27 mouse cellular contexts compared by ENCODE assay signal in genomic region chr16:85772272-85772671, GRCm38 (mm10). TPM values are rescaled to one million over a fixed set of nuclear protein-coding genes. Genes with fewer than 3 reads are reported as not detected.
A peak's percentile ranks its signal among the peaks of the same experiment; 100 is the strongest.
DNase-seq lines count a peak whose midpoint lies in the region; ATAC-seq lines count a peak whose summit lies in the region.
"Had no signal": no experiment of that assay in that cellular context is flagged by ENCODE, and none has a peak within 500 bp of the region (broad histone marks: within the 10 kb centered on the region; RNA-seq: fewer than 3 reads in every experiment).

No protein-coding gene starts in this region.

- 69% methylated on average over 3 of the region's 3 CpGs for WGBS in embryonic facial prominence, embryonic 14.5 days
- WGBS in embryonic facial prominence, embryonic 10.5 days, result 81% methylated on average over 3 of the region's 3 CpGs

- no peaks in the 10 kb centered on the region for H3K4me1 ChIP-seq in embryonic facial prominence, embryonic 14.5 days (ENCODE audit: control insufficient read depth, insufficient read depth, low read length)
- H3K4me1 ChIP-seq in embryonic facial prominence, embryonic 10.5 days, result peaks cover 4% of the 10 kb centered on the region; the same call in 1 of the 2 replicates
- H3K4me1 ChIP-seq: embryonic facial prominence, embryonic 12.5 days; forebrain, embryonic 12.5 days; forebrain, embryonic 15.5 days; heart, embryonic 12.5 days; heart, embryonic 15.5 days; hindbrain, embryonic 10.5 days; hindbrain, embryonic 15.5 days had no signal

- H3K27me3 ChIP-seq in embryonic facial prominence, embryonic 14.5 days (replicated peaks; ENCODE audit: control insufficient read depth, insufficient read depth, low read length), result no peaks in the 10 kb centered on the region
- no peaks in the 10 kb centered on the region for H3K27me3 ChIP-seq in embryonic facial prominence, embryonic 10.5 days (replicated peaks; ENCODE audit: low read depth, poor library complexity, severe bottlenecking)
- H3K27me3 ChIP-seq: embryonic facial prominence, embryonic 12.5 days; forebrain, embryonic 12.5 days; forebrain, embryonic 15.5 days; heart, embryonic 12.5 days; heart, embryonic 15.5 days; hindbrain, embryonic 15.5 days; Patski had no signal

- no peaks in the 10 kb centered on the region for H3K9me3 ChIP-seq in embryonic facial prominence, embryonic 14.5 days (ENCODE audit: control insufficient read depth, low read length)
- no peaks in the 10 kb centered on the region for H3K9me3 ChIP-seq in embryonic facial prominence, embryonic 10.5 days
- H3K9me3 ChIP-seq: embryonic facial prominence, embryonic 12.5 days; forebrain, embryonic 12.5 days; forebrain, embryonic 15.5 days; heart, embryonic 12.5 days; heart, embryonic 15.5 days; hindbrain, embryonic 10.5 days; hindbrain, embryonic 15.5 days had no signal

- intact Hi-C loops in left cerebral cortex, postnatal 4 days (cut with DNase I), result no loop called here
- intact Hi-C loops in left cerebral cortex, postnatal 36 days (cut with DNase I), result no loop called here

- no peak overlapping the region for H3K27ac ChIP-seq in embryonic facial prominence, embryonic 14.5 days (replicated peaks; ENCODE audit: low read depth, low read length)
- H3K27ac ChIP-seq in embryonic facial prominence, embryonic 10.5 days (replicated peaks), result no peak overlapping the region
- H3K27ac ChIP-seq: embryonic facial prominence, embryonic 12.5 days; forebrain, embryonic 12.5 days; forebrain, embryonic 15.5 days; heart, embryonic 15.5 days; hindbrain, embryonic 10.5 days; hindbrain, embryonic 15.5 days had no signal

- H3K36me3 ChIP-seq in embryonic facial prominence, embryonic 14.5 days (ENCODE audit: control insufficient read depth, insufficient read depth, low read length), result no peaks in the 10 kb centered on the region
- H3K36me3 ChIP-seq in embryonic facial prominence, embryonic 10.5 days (replicated peaks), result no peaks in the 10 kb centered on the region
- H3K36me3 ChIP-seq: embryonic facial prominence, embryonic 12.5 days; forebrain, embryonic 12.5 days; forebrain, embryonic 15.5 days; heart, embryonic 12.5 days; heart, embryonic 15.5 days; hindbrain, embryonic 10.5 days; hindbrain, embryonic 15.5 days had no signal

- peak; percentile 40; the same call in 1 of the 2 replicates for ATAC-seq in cerebellum, adult (ENCODE audit: insufficient number of reproducible peaks, low FRiP score, low TSS enrichment)
- ATAC-seq in embryonic facial prominence, embryonic 14.5 days (ENCODE audit: low read depth), result peak; percentile 62; the same call in 1 of the 2 replicates
- ATAC-seq: forebrain, embryonic 15.5 days; inflammation-experienced regulatory T-cells, adult 6 months; intestine, embryonic 16.5 days; Patski had no signal

- no peak overlapping the region for H3K4me3 ChIP-seq in embryonic facial prominence, embryonic 14.5 days (ENCODE audit: low read depth, low read length)
- no peak overlapping the region for H3K4me3 ChIP-seq in embryonic facial prominence, embryonic 10.5 days
- H3K4me3 ChIP-seq: embryonic facial prominence, embryonic 12.5 days; erythroblast, embryonic 14.5 days; forebrain, embryonic 12.5 days; forebrain, embryonic 15.5 days; heart, embryonic 12.5 days; heart, embryonic 15.5 days; hindbrain, embryonic 10.5 days; hindbrain, embryonic 15.5 days had no signal

- no peak for DNase-seq in cerebellum, adult 9-11 months
- peak; percentile 40 for DNase-seq in embryonic facial prominence, embryonic 14.5 days (ENCODE audit: low spot score)
- DNase-seq in embryonic facial prominence, embryonic 10.5 days (ENCODE audit: low spot score), result no peak
- peak; percentile 51 for DNase-seq in left cerebral cortex, postnatal 4 days
- DNase-seq in left cerebral cortex, postnatal 36 days (ENCODE audit: low spot score in 2 of 2), result no peak
- DNase-seq in retina, postnatal 1 day, result peak; percentile 62
- no peak for DNase-seq in layer of hippocampus, adult 8-10 months (ENCODE audit: low spot score in 2 of 2)
- DNase-seq: adrenal gland, postnatal 10 days; adrenal gland, postnatal 36 days; cerebellum, adult 11 months; cerebellum, adult 8-10 months; gastrocnemius, postnatal 25 days; heart, adult 18-20 months; heart, postnatal 10 days; heart, postnatal 36 days had no signal

- no peak overlapping the region for H3K4me2 ChIP-seq in embryonic facial prominence, embryonic 14.5 days (ENCODE audit: low read depth, low read length)
- H3K4me2 ChIP-seq: embryonic facial prominence, embryonic 12.5 days; forebrain, embryonic 12.5 days; forebrain, embryonic 15.5 days; heart, embryonic 12.5 days; heart, embryonic 15.5 days; hindbrain, embryonic 15.5 days had no signal

- no peak overlapping the region for H3K9ac ChIP-seq in embryonic facial prominence, embryonic 14.5 days (ENCODE audit: low read depth, low read length)
- H3K9ac ChIP-seq: embryonic facial prominence, embryonic 12.5 days; forebrain, embryonic 12.5 days; forebrain, embryonic 15.5 days; heart, embryonic 12.5 days; heart, embryonic 15.5 days; hindbrain, embryonic 15.5 days had no signal

RNA-seq across cellular contexts. Expression of gene Adamts1, which starts 30.6 kb away (rescaled TPM):
- polyA plus RNA-seq in embryonic facial prominence, embryonic 14.5 days (2014; fragmentation: Nextera tagmentation; extraction: Ambion mirVana), result 39.3 and 44.7 TPM in 2 replicates
- polyA plus RNA-seq in embryonic facial prominence, embryonic 10.5 days (2016; fragmentation: Nextera tagmentation; extraction: Ambion mirVana), result 21.2 and 23.9 TPM in 2 replicates
- 1 to 10 TPM; 6.5 to 8.2 TPM for total RNA-seq in left cerebral cortex, postnatal 4 days (2021)
- total RNA-seq in left cerebral cortex, postnatal 36 days (2021), result 10 to 100 TPM in 1 of 2 experiments, 1 to 10 TPM in 1; 8.8 to 10.3 TPM
- 10 to 100 TPM; 20.4 to 30.5 (median 25.1) TPM for total RNA-seq in layer of hippocampus, adult 8-10 months (2022)
- polyA plus RNA-seq: erythroblast, embryonic 14.5 days; inflammation-experienced regulatory T-cells, adult 6 months had no signal

Comparison
In these comparisons a context has a peak if more than half of its experiments do, and no peak if none do; other contexts are left out.
1. DNase-seq: peak in embryonic facial prominence, embryonic 14.5 days (single experiment), left cerebral cortex, postnatal 4 days (single experiment) and retina, postnatal 1 day (single experiment); none in cerebellum, adult 9-11 months (single experiment), embryonic facial prominence, embryonic 10.5 days (single experiment), left cerebral cortex, postnatal 36 days (0 of 2) and layer of hippocampus, adult 8-10 months (0 of 2).